Mouse (Mus musculus) MEL (cell line): ENCODE measurements around the gene Olfr373.
"Not testable (repeated sequence)": the region's sequence is repeated elsewhere in the genome, so short reads cannot be mapped to it uniquely, and the experiment has no call there.

ENCODE experiments used
- CHD2 ChIP-seq: IDR thresholded peaks from 2 replicates; pipeline ENCODE4 v1.6.1; 2011; ENCODE audit warnings: low read length, improper control_type of control experiment
- CTCF ChIP-seq, 3 experiments: IDR thresholded peaks in 2 of 3; conservative IDR thresholded peaks in 1 of 3; 2 replicates each; pipeline ENCODE4 v1.5.1; 2011 to 2012; ENCODE audit warnings: low read length in 3 of 3, low read depth in 2 of 3, mild to moderate bottlenecking in 2 of 3, improper control_type of control experiment in 1 of 3, inconsistent platforms in 1 of 3, mixed read lengths in 1 of 3, moderate library complexity in 1 of 3; ENCODE audit not compliant: control insufficient read depth in 1 of 3, insufficient read depth in 1 of 3, poor library complexity in 1 of 3, severe bottlenecking in 1 of 3
- E2F4 ChIP-seq: IDR thresholded peaks from 2 replicates; pipeline ENCODE4 v1.6.1; 2011; ENCODE audit warnings: low read depth, low read length, improper control_type of control experiment, borderline replicate concordance
- EP300 ChIP-seq, 2 experiments: IDR thresholded peaks; 2 replicates each; pipeline ENCODE4 v1.6.1; 2011; ENCODE audit warnings: improper control_type of control experiment in 2 of 2, low read length in 2 of 2, low read depth in 1 of 2, mild to moderate bottlenecking in 1 of 2
- MAX ChIP-seq: IDR thresholded peaks from 2 replicates; pipeline ENCODE4 v1.6.1; 2011; ENCODE audit warnings: low read length, improper control_type of control experiment
- MEF2A ChIP-seq: IDR thresholded peaks from 2 replicates; pipeline ENCODE4 v1.6.1; 2014; ENCODE audit warnings: low read depth, mild to moderate bottlenecking, inconsistent platforms, low read length, improper control_type of control experiment; ENCODE audit not compliant: poor library complexity, insufficient replicate concordance, severe bottlenecking; ENCODE audit errors: extremely low read depth
- MYB ChIP-seq: IDR thresholded peaks from 2 replicates; pipeline ENCODE4 v1.6.1; 2011; ENCODE audit warnings: mild to moderate bottlenecking, low read depth, low read length, improper control_type of control experiment
- NELFE ChIP-seq: IDR thresholded peaks from 2 replicates; pipeline ENCODE4 v1.6.1; 2011; ENCODE audit warnings: low read depth, low read length, improper control_type of control experiment
- POLR2A ChIP-seq, 2 experiments: IDR thresholded peaks; 2 replicates each; pipeline ENCODE4 v1.6.1; 2011 to 2012; ENCODE audit warnings: low read length in 2 of 2, mild to moderate bottlenecking in 2 of 2, control low read depth in 1 of 2, improper control_type of control experiment in 1 of 2, low read depth in 1 of 2, moderate library complexity in 1 of 2; ENCODE audit not compliant: control insufficient read depth in 1 of 2, insufficient read depth in 1 of 2, poor library complexity in 1 of 2
- ZC3H11A ChIP-seq: IDR thresholded peaks from 2 replicates; pipeline ENCODE4 v1.6.1; 2012; ENCODE audit warnings: low read depth, mild to moderate bottlenecking, inconsistent platforms, low read length, improper control_type of control experiment

GRCm38 (mm10) chr8:72082877-72083276, at the start of gene Olfr373:
- not testable (repeated sequence) for TF ChIP-seq CHD2; MEF2A; NELFE; MAX; POLR2A (IDR thresholded peaks at IDR 0.05; ENCODE audit: control insufficient read depth in 1 of 2, insufficient read depth in 1 of 2, low read depth in 1 of 2, low read length in 2 of 2, poor library complexity in 1 of 2); MYB; ZC3H11A; EP300 (IDR thresholded peaks at IDR 0.05; ENCODE audit: low read depth in 1 of 2, low read length in 2 of 2); CTCF (IDR thresholded peaks at IDR 0.05 in 2 of 3, conservative IDR thresholded peaks at IDR 0.05 in 1 of 3; ENCODE audit: control insufficient read depth in 1 of 3, insufficient read depth in 1 of 3, low read depth in 2 of 3, low read length in 3 of 3, poor library complexity in 1 of 3, severe bottlenecking in 1 of 3); E2F4
